Mouse (Mus musculus) midbrain, embryonic 12.5 days (tissue): ENCODE measurements around the gene Esyt2. TPM values are rescaled to one million over a fixed set of nuclear protein-coding genes. Genes with fewer than 3 reads are reported as not detected.

ENCODE experiments used
- ATAC-seq: fragments of 200-750 bp; cut with Nextera tagmentation; 2 replicates; pipeline ENCODE4 v1.8.0; 2017; ENCODE audit warnings: low read depth, moderate TSS enrichment, moderate library complexity; ENCODE audit not compliant: low FRiP score
- H3K27ac ChIP-seq: fragments of 300-500 bp; sonication (generic); replicated peaks from 2 replicates; pipeline ENCODE4 v1.5.1; 2016; ENCODE audit warnings: mild to moderate bottlenecking
- H3K27me3 ChIP-seq: fragments of 300-500 bp; sonication (generic); 2 replicates; pipeline ENCODE4 v1.6.1; 2016; ENCODE audit warnings: mild to moderate bottlenecking
- H3K36me3 ChIP-seq: fragments of 300-500 bp; sonication (generic); 2 replicates; pipeline ENCODE4 v1.6.1; 2016
- H3K4me1 ChIP-seq: fragments of 300-500 bp; sonication (generic); 2 replicates; pipeline ENCODE4 v1.6.1; 2016
- H3K4me2 ChIP-seq: fragments of 300-500 bp; sonication (generic); replicated peaks from 2 replicates; pipeline ENCODE4 v1.6.1; 2016; ENCODE audit warnings: mild to moderate bottlenecking, moderate library complexity
- H3K4me3 ChIP-seq: fragments of 300-500 bp; sonication (generic); 2 replicates; pipeline ENCODE4 v1.5.1; 2016; ENCODE audit warnings: mild to moderate bottlenecking
- H3K9ac ChIP-seq: fragments of 300-500 bp; sonication (generic); replicated peaks from 2 replicates; pipeline ENCODE4 v1.6.1; 2016; ENCODE audit warnings: mild to moderate bottlenecking, moderate library complexity
- H3K9me3 ChIP-seq: fragments of 300-500 bp; sonication (generic); 2 replicates; pipeline ENCODE4 v1.6.1; 2016; ENCODE audit warnings: mild to moderate bottlenecking
- WGBS: fragments of 180-500 bp; shearing (Covaris S2); methylation state at CpG from one replicate; pipeline ENCODE4 v1.1.7; 2016; 5-methylcytosine and 5-hydroxymethylcytosine counted together
- polyA plus RNA-seq: library from polyadenylated mRNA; unstranded; fragments of >200 nt; fragmentation: Nextera tagmentation; extraction: Ambion mirVana; gene quantifications from 2 replicates; pipeline ENCODE4 v1.2.1, GENCODE M21; 2016

Esyt2 gene
- polyA plus RNA-seq: 17.9 and 19.7 TPM in 2 replicates

DNA sequence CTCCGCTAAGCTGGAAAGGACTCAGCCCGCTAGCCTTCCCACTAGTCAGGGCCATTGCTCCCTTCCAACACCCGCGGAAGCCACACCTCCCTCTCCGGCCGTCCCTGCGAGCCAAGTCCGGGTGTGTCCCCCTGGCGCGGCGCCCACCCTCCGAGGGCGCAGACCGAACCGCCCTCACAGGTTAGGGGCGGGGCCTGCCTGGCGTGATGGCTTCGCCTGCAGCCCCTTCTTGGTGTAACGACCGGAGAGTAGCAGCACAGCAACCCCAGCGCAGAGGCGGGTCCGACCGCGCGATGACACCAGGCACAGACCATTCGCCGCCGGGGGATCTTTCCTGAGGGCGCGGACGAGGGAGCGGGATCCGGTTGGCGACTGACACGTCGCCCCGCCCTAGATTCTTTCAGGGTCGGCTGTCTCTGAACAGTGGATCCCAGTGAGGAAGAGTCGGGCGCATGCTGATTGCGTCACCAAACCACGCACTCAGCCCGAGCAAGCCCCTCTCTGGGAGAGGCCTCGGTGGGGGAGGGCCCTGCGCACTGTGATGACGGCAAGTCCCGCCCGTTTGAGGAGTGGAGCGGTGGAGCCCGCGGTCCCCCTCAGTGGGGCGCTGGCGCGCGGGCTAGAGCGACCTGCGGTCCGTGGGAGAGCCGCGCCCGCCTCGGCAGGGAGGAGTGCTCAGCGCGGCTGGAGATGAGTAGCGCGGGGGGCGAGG lies at the start of gene Esyt2:
Gene Esyt2 (plus strand): TSS at position 544 of the 712 bp plus-strand sequence.
- Histone ChIP-seq H3K4me2 (peak within 1 kb of the TSS; percentile 99), H3K4me3 (peak within 1 kb of the TSS; percentile 97), H3K9me3 (no peaks in the 10 kb centered on the region), H3K27ac (peak within 1 kb of the TSS; percentile 94), H3K27me3 (no peaks in the 10 kb centered on the region), H3K9ac (peak within 1 kb of the TSS; percentile 95), H3K4me1 (peaks cover 9% of the 10 kb centered on the region), H3K36me3 (no peaks in the 10 kb centered on the region)
- ATAC-seq: peak; percentile 98
- under 1% methylated on average over 68 of the region's 68 CpGs for WGBS

GRCm38 (mm10) chr12:116231612-116232011 lies 49.4 kb upstream of the Esyt2 start:
- 83% methylated on average over 12 of the region's 12 CpGs for WGBS
- ATAC-seq: no peak
- Histone ChIP-seq H3K27me3 (no peaks in the 10 kb centered on the region), H3K9me3 (no peaks in the 10 kb centered on the region), H3K36me3 (peaks cover 8% of the 10 kb centered on the region; the same call in 1 of the 2 replicates), H3K9ac (no peak overlapping the region), H3K4me3 (no peak overlapping the region), H3K4me2 (no peak overlapping the region), H3K27ac (no peak overlapping the region), H3K4me1 (no peaks in the 10 kb centered on the region)

GRCm38 (mm10) chr12:116232061-116232460 lies 48.9 kb upstream of the Esyt2 start:
- Histone ChIP-seq H3K9ac (no peak overlapping the region), H3K4me3 (no peak overlapping the region), H3K4me1 (no peaks in the 10 kb centered on the region), H3K27ac (no peak overlapping the region), H3K27me3 (no peaks in the 10 kb centered on the region), H3K9me3 (no peaks in the 10 kb centered on the region), H3K4me2 (no peak overlapping the region), H3K36me3 (peaks cover 8% of the 10 kb centered on the region; the same call in 1 of the 2 replicates)
- WGBS: 87% methylated on average over 1 of the region's 1 CpGs
- no peak for ATAC-seq

GRCm38 (mm10) chr12:116235356-116235755 lies 45.6 kb upstream of the Esyt2 start:
- H3K4me3 ChIP-seq: no peak overlapping the region
- no peak overlapping the region for H3K4me2 ChIP-seq
- no peaks in the 10 kb centered on the region for H3K4me1 ChIP-seq
- H3K27ac ChIP-seq: no peak overlapping the region
- no peaks in the 10 kb centered on the region for H3K36me3 ChIP-seq
- no peak for ATAC-seq
- WGBS: 89% methylated on average over 4 of the region's 4 CpGs
- no peaks in the 10 kb centered on the region for H3K9me3 ChIP-seq
- no peak overlapping the region for H3K9ac ChIP-seq
- H3K27me3 ChIP-seq: no peaks in the 10 kb centered on the region

- WGBS: 88% methylated on average over 3 of the region's 3 CpGs
- no peaks in the 10 kb centered on the region for H3K4me1 ChIP-seq
- no peak overlapping the region for H3K4me3 ChIP-seq
- 0 out of 2 replicates have a peak, but pooled peaks cover 5% of the 10 kb centered on the region for H3K36me3 ChIP-seq
- no peaks in the 10 kb centered on the region for H3K9me3 ChIP-seq
- H3K9ac ChIP-seq: no peak overlapping the region
- H3K4me2 ChIP-seq: no peak overlapping the region
- H3K27ac ChIP-seq: no peak overlapping the region
- ATAC-seq: no peak
- H3K27me3 ChIP-seq: no peaks in the 10 kb centered on the region
Observed at GRCm38 (mm10) chr12:116236658-116237057, 44.3 kb upstream of the Esyt2 start.

DNA sequence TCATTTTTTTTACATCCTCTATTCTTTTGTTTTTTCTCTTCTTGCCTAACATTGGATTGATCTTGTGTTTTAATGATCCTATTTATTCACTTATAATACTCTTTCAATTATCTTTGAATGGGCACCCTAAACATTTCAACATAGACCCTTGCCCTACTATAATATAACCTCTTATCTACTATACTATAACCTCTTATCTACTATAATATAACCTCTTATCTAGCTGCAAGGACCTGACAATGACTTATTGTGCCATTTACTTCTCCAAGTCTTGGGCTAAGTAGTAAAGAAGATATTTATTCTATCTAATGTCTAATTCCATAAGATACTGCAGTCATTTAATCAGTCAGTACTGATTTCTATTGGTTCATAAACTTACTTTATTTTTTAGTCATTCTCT lies 42.6 kb upstream of the Esyt2 start:
- Histone ChIP-seq H3K27ac (no peak overlapping the region), H3K9ac (no peak overlapping the region), H3K4me2 (no peak overlapping the region), H3K4me3 (no peak overlapping the region), H3K4me1 (no peaks in the 10 kb centered on the region), H3K27me3 (no peaks in the 10 kb centered on the region), H3K9me3 (no peaks in the 10 kb centered on the region), H3K36me3 (0 out of 2 replicates have a peak, but pooled peaks cover 10% of the 10 kb centered on the region)
- ATAC-seq: no peak

DNA sequence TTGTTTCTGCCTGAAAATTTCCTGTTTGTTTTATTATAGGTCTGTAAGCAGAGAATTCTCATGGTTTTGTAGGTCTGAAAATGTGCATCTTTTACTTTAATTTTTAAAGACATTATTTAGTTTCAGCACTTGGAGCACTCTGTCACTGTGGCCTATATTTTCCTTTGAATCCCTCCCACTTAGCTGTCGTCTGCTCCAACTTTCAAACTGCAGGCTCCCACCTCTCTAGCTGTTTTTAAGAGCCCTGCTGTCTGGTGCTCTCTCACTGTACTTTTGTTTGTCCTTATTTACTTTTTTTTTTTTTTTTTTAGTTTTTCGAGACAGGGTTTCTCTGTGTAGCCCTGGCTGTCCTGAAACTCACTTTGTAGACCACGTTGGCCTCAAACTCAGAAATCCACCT lies 42.2 kb upstream of the Esyt2 start:
- no peak overlapping the region for H3K27ac ChIP-seq
- no peaks in the 10 kb centered on the region for H3K4me1 ChIP-seq
- no peak overlapping the region for H3K4me2 ChIP-seq
- H3K9ac ChIP-seq: no peak overlapping the region
- ATAC-seq: no peak
- H3K9me3 ChIP-seq: no peaks in the 10 kb centered on the region
- no peak overlapping the region for H3K4me3 ChIP-seq
- 81% methylated on average over 3 of the region's 3 CpGs for WGBS
- H3K27me3 ChIP-seq: no peaks in the 10 kb centered on the region
- H3K36me3 ChIP-seq: 0 out of 2 replicates have a peak, but pooled peaks cover 10% of the 10 kb centered on the region

- Histone ChIP-seq H3K4me2 (no peak overlapping the region), H3K4me3 (no peak overlapping the region), H3K9ac (no peak overlapping the region), H3K4me1 (no peaks in the 10 kb centered on the region), H3K27me3 (no peaks in the 10 kb centered on the region), H3K9me3 (no peaks in the 10 kb centered on the region), H3K27ac (no peak overlapping the region), H3K36me3 (peaks cover 34% of the 10 kb centered on the region)
- WGBS: 88% methylated on average over 1 of the region's 1 CpGs
- no peak for ATAC-seq
Observed at GRCm38 (mm10) chr12:116244601-116245000, 36.4 kb upstream of the Esyt2 start.

DNA sequence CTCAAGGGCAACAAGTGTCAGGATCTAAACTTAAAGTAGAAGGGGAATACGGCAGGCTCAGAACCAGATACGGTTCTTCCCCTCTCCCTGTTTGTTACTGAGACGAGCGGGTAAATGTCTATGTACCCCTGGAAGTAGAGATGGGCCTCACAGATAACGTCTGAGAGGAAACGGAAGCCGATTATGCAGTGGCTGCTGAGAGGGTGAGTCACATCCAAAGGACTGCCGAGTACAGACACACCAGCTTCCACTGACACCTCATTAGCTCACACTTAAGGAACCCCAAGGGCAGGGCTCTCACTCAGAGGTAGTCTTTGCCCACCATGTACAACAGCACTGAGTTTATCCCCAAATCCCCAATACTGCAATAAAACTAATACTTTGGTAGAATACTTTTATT lies 26.3 kb upstream of the Esyt2 start:
- 85% methylated on average over 8 of the region's 8 CpGs for WGBS
- H3K36me3 ChIP-seq: peaks cover 16% of the 10 kb centered on the region; the same call in 1 of the 2 replicates
- H3K4me1 ChIP-seq: no peaks in the 10 kb centered on the region
- no peaks in the 10 kb centered on the region for H3K27me3 ChIP-seq
- H3K27ac ChIP-seq: no peak overlapping the region
- ATAC-seq: no peak
- H3K9me3 ChIP-seq: no peaks in the 10 kb centered on the region
- no peak overlapping the region for H3K9ac ChIP-seq
- no peak overlapping the region for H3K4me3 ChIP-seq
- no peak overlapping the region for H3K4me2 ChIP-seq

GRCm38 (mm10) chr12:116255636-116256035 lies 25.4 kb upstream of the Esyt2 start:
- Histone ChIP-seq H3K9ac (no peak overlapping the region), H3K27me3 (no peaks in the 10 kb centered on the region), H3K4me2 (no peak overlapping the region), H3K36me3 (peaks cover 16% of the 10 kb centered on the region; the same call in 1 of the 2 replicates), H3K9me3 (no peaks in the 10 kb centered on the region), H3K4me3 (no peak overlapping the region), H3K4me1 (no peaks in the 10 kb centered on the region), H3K27ac (no peak overlapping the region)
- no peak for ATAC-seq
- WGBS: 94% methylated on average over 11 of the region's 11 CpGs

GRCm38 (mm10) chr12:116258321-116258720 lies 22.7 kb upstream of the Esyt2 start:
- Histone ChIP-seq H3K36me3 (peaks cover 9% of the 10 kb centered on the region; the same call in 1 of the 2 replicates), H3K27me3 (no peaks in the 10 kb centered on the region), H3K4me2 (no peak overlapping the region), H3K9me3 (no peaks in the 10 kb centered on the region), H3K9ac (no peak overlapping the region), H3K27ac (no peak overlapping the region), H3K4me1 (peaks cover 6% of the 10 kb centered on the region; the same call in 1 of the 2 replicates), H3K4me3 (no peak overlapping the region)
- ATAC-seq: no peak
- 91% methylated on average over 2 of the region's 2 CpGs for WGBS

DNA sequence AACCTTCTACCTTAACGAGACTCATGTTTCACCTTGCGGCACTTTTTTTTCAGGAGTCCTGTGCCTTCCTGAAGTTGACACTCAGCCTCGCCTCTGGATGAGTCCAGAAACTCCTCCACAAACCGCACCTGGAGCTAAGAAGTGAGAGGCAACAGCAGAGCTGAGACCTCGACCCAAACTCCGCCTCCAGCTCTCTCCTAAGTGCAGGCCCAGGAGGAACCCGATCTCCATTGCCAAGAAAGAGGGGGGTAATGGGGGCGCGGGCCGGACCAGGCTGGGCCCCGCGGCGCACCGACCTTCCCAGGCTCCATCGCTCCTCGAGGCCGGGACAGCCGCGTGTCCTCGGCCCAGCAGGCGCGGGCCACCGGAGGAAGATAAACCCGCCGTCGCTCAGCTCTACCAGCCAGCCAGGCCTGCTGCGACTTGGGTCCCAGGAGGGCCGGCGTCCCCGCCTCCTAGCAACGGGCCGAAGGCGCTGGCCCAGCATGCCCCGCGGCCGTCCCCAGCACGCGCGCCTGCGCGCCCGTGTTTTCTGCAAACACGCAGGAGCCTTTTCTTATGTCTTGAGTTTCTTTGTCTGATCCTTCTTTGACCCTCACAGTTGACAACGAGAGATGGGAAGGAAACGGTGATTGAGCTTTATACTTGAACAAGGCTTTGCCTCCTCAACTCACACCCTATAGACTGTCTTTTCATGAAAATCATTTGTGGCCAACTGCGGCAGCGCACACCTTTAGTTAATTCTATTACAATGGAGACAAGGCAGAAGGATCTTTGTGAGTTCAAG lies 18.2 kb upstream of the Esyt2 start, which contains the start of gene Wdr60:
Gene Wdr60 (minus strand): TSS at position 468 of the 787 bp plus-strand sequence.
- ATAC-seq: peak; percentile 99
- H3K4me1 ChIP-seq: peaks cover 6% of the 10 kb centered on the region; the same call in 1 of the 2 replicates
- no peaks in the 10 kb centered on the region for H3K9me3 ChIP-seq
- peak within 1 kb of the TSS; percentile 61 for H3K4me2 ChIP-seq
- WGBS: 4% methylated on average over 47 of the region's 47 CpGs
- H3K4me3 ChIP-seq: peak within 1 kb of the TSS; percentile 53
- peak within 1 kb of the TSS; percentile 71 for H3K27ac ChIP-seq
- H3K9ac ChIP-seq: peak within 1 kb of the TSS; percentile 65
- 0 out of 2 replicates have a peak, but pooled peaks cover 6% of the 10 kb centered on the region for H3K27me3 ChIP-seq
- no peaks in the 10 kb centered on the region for H3K36me3 ChIP-seq
